Mouse (Mus musculus): ENCODE data around the gene Rc3h1. TPM values are rescaled to one million over a fixed set of nuclear protein-coding genes. Genes with fewer than 3 reads are reported as not detected.

The Rc3h1 gene
- polyA plus RNA-seq (2015; fragmentation: Nextera tagmentation; extraction: Ambion mirVana): 4.1 and 4.2 TPM in 2 replicates

GRCm38 (mm10) chr1:160906057-160906557 is at the start of gene Rc3h1:
TSS of gene Rc3h1 (plus strand) at chr1:160906418.

GRCm38 (mm10) chr1:160978071-160978735 is 72.0 kb downstream of the Rc3h1 start, which contains the start of gene Serpinc1:
TSS of gene Serpinc1 (plus strand) at chr1:160978585.

Other genes with a start within 250 kb of the Rc3h1 start
- gene Rabgap1l, start 113.2 kb upstream of the Rc3h1 start, polyA plus RNA-seq (2015; fragmentation: Nextera tagmentation; extraction: Ambion mirVana): 5.2 and 5.4 TPM in 2 replicates
- gene Serpinc1, start 72.2 kb downstream of the Rc3h1 start, polyA plus RNA-seq (2015; fragmentation: Nextera tagmentation; extraction: Ambion mirVana): 1.0 and 1.5 TPM in 2 replicates
- 2.8 and 3.7 TPM in 2 replicates for gene Zbtb37, start 128.4 kb downstream of the Rc3h1 start, polyA plus RNA-seq (2015; fragmentation: Nextera tagmentation; extraction: Ambion mirVana)
- gene Dars2, start 164.2 kb downstream of the Rc3h1 start, polyA plus RNA-seq (2015; fragmentation: Nextera tagmentation; extraction: Ambion mirVana): 10.9 and 13.3 TPM in 2 replicates
- 5.9 and 6.2 TPM in 2 replicates for gene Cenpl, start 164.3 kb downstream of the Rc3h1 start, polyA plus RNA-seq (2015; fragmentation: Nextera tagmentation; extraction: Ambion mirVana)
- 9.6 and 10.2 TPM in 2 replicates for gene Klhl20, start 225.1 kb downstream of the Rc3h1 start, polyA plus RNA-seq (2015; fragmentation: Nextera tagmentation; extraction: Ambion mirVana)
- 0.17 TPM in 1 of 2 replicates, not detected in the other for gene Ankrd45, start 236.3 kb downstream of the Rc3h1 start, polyA plus RNA-seq (2015; fragmentation: Nextera tagmentation; extraction: Ambion mirVana)

All from skeletal muscle tissue, postnatal 0 days (tissue).